Mouse (Mus musculus): ENCODE measurements around the gene Msi1. TPM values are rescaled to one million over a fixed set of nuclear protein-coding genes. Genes with fewer than 3 reads are reported as not detected.

Msi1 gene
- polyA plus RNA-seq (2017; shearing (Covaris generic)): 0.21 TPM

GRCm38 (mm10) chr5:115429359-115430186 lies at the start of gene Msi1:
TSS of gene Msi1 (plus strand) at chr5:115429599.

DNA sequence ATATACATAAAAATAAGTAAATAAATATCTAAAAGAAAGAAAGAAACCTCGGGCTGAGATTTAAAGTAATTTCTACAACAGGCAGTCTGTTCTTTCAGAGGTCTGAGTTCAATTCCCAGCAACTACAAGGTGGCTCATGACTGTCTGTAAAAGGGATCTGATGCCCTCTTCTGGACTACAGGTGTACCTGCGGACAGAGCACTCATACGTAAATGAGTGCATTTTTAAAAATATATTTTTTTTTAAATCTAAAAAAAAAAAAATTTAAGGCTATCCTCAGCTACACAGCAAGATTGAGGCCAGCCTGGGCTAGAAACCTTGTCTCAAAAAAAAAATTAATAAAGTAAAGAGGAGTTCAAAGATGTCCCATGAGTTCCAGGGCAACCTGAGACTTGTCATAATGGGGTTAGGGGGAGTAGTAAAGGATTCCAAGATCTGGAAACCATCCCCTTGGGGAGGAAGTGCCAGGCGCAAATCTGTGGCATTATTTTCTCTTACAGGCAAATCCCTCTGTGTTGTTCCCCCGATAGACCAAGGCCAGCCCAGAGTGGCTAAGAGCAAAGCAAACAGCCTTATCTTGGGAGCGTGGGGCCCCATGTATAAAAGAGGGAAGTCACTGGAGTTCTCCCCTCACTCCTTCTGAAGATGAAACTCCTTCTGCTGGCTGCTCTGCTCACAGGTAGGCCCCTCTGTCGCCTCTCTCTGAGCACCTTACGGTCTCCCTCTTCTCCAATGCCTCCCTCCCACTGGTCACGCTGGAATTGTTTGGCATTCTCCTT lies 36.4 kb downstream of the Msi1 start, which contains the start of gene Pla2g1b:
TSS of gene Pla2g1b (plus strand) at position 621 of the 779 bp plus-strand sequence.

GRCm38 (mm10) chr5:115483947-115484920 lies 54.8 kb downstream of the Msi1 start, which contains the start of gene Sirt4:
TSS of gene Sirt4 (minus strand) at chr5:115484725.

Other genes with a start within 250 kb of the Msi1 start
- not detected for gene Cabp1, start 235.2 kb upstream of the Msi1 start, polyA plus RNA-seq (2017; shearing (Covaris generic))
- gene Pop5, start 193.8 kb upstream of the Msi1 start, polyA plus RNA-seq (2017; shearing (Covaris generic)): 216 TPM
- 168 TPM for gene Rnf10, start 156.7 kb upstream of the Msi1 start, polyA plus RNA-seq (2017; shearing (Covaris generic))
- gene Coq5, start 149.9 kb upstream of the Msi1 start, polyA plus RNA-seq (2017; shearing (Covaris generic)): 44.7 TPM
- gene Dynll1, start 128.6 kb upstream of the Msi1 start, polyA plus RNA-seq (2017; shearing (Covaris generic)): 316 TPM
- 72.7 TPM for gene Srsf9, start 102.4 kb upstream of the Msi1 start, polyA plus RNA-seq (2017; shearing (Covaris generic))
- gene Gatc, start 88.4 kb upstream of the Msi1 start, polyA plus RNA-seq (2017; shearing (Covaris generic)): 9.4 TPM
- 33.6 TPM for gene Triap1, start 88.4 kb upstream of the Msi1 start, polyA plus RNA-seq (2017; shearing (Covaris generic))
- 471 TPM for gene Cox6a1, start 80.6 kb upstream of the Msi1 start, polyA plus RNA-seq (2017; shearing (Covaris generic))
- not detected for gene Pla2g1b, start 36.7 kb downstream of the Msi1 start, polyA plus RNA-seq (2017; shearing (Covaris generic))
- gene Sirt4, start 55.1 kb downstream of the Msi1 start, polyA plus RNA-seq (2017; shearing (Covaris generic)): 9.6 TPM
- gene Pxn, start 77.1 kb downstream of the Msi1 start, polyA plus RNA-seq (2017; shearing (Covaris generic)): 69.9 TPM
- gene Rplp0, start 129.9 kb downstream of the Msi1 start, polyA plus RNA-seq (2017; shearing (Covaris generic)): 2,659 TPM
- 70.9 TPM for gene Gcn1l1, start 135.7 kb downstream of the Msi1 start, polyA plus RNA-seq (2017; shearing (Covaris generic))
- gene Rab35, start 202.3 kb downstream of the Msi1 start, polyA plus RNA-seq (2017; shearing (Covaris generic)): 18.5 TPM

All from naive thymus-derived CD4-positive, alpha-beta T cell, adult 5 months (primary cell).